Mouse (Mus musculus): ENCODE data around the gene Arhgef3. TPM values are rescaled to one million over a fixed set of nuclear protein-coding genes. Genes with fewer than 3 reads are reported as not detected.

Arhgef3 gene
- polyA plus RNA-seq, 2 experiments, result 2.6 to 5.4 TPM

GRCm38 (mm10) chr14:27347666-27348065, 233.0 kb downstream of the Arhgef3 start:
- Histone ChIP-seq H3K36me3 (replicated peaks; ENCODE audit: control insufficient read depth, insufficient read depth, low read depth) (no peaks in the 10 kb centered on the region), H3K4me3 (ENCODE audit: insufficient read depth in 1 of 2, low read depth in 2 of 2, low read length in 2 of 2) (no peak overlapping the region), H3K9ac (replicated peaks) (no peak overlapping the region), H3K4me2 (ENCODE audit: low read depth) (no peak overlapping the region), H3K4me1 (replicated peaks; ENCODE audit: control insufficient read depth in 2 of 2, insufficient read depth in 2 of 2, low read length in 1 of 2) (peaks cover 18 to 37% of the 10 kb centered on the region in 2 experiments), H3K27ac (no peak overlapping the region), H3K9me3 (ENCODE audit: control insufficient read depth, low read length) (no peaks in the 10 kb centered on the region), H3K27me3 (ENCODE audit: control insufficient read depth, insufficient read depth, low read length) (no peaks in the 10 kb centered on the region)
- ATAC-seq (ENCODE audit: insufficient read depth) (no peak), DNase-seq (ENCODE audit: low read depth in 3 of 3, low spot score in 3 of 3) (no peak)
- TF ChIP-seq EP300 (IDR thresholded peaks at IDR 0.05; ENCODE audit: low read depth) (no peak), CTCF (IDR thresholded peaks at IDR 0.05; ENCODE audit: low read depth) (no peak)
- 54% methylated on average over 5 of the region's 5 CpGs for WGBS (ENCODE audit: insufficient replicate concordance)

- no peak overlapping the region for H3K4me3 ChIP-seq (ENCODE audit: insufficient read depth in 1 of 2, low read depth in 2 of 2, low read length in 2 of 2)
- 58% methylated on average over 2 of the region's 2 CpGs for WGBS (ENCODE audit: insufficient replicate concordance)
- DNase-seq (ENCODE audit: low read depth in 3 of 3, low spot score in 3 of 3), result no peak
- H3K4me1 ChIP-seq (replicated peaks; ENCODE audit: control insufficient read depth in 2 of 2, insufficient read depth in 2 of 2, low read length in 1 of 2), result peaks cover 18 to 37% of the 10 kb centered on the region in 2 experiments
- no peak overlapping the region for H3K4me2 ChIP-seq (ENCODE audit: low read depth)
- H3K36me3 ChIP-seq (replicated peaks; ENCODE audit: control insufficient read depth, insufficient read depth, low read depth), result no peaks in the 10 kb centered on the region
- no peak overlapping the region for H3K27ac ChIP-seq
- no peaks in the 10 kb centered on the region for H3K9me3 ChIP-seq (ENCODE audit: control insufficient read depth, low read length)
- TF ChIP-seq CTCF (IDR thresholded peaks at IDR 0.05; ENCODE audit: low read depth) (no peak), EP300 (IDR thresholded peaks at IDR 0.05; ENCODE audit: low read depth) (no peak)
- H3K27me3 ChIP-seq (ENCODE audit: control insufficient read depth, insufficient read depth, low read length), result no peaks in the 10 kb centered on the region
- no peak for ATAC-seq (ENCODE audit: insufficient read depth)
- H3K9ac ChIP-seq (replicated peaks), result no peak overlapping the region
Measured at GRCm38 (mm10) chr14:27348088-27348487, 233.4 kb downstream of the Arhgef3 start.

GRCm38 (mm10) chr14:27348656-27349055, 234.0 kb downstream of the Arhgef3 start:
- no peak for TF ChIP-seq EP300 (IDR thresholded peaks at IDR 0.05; ENCODE audit: low read depth)
- TF ChIP-seq CTCF (IDR thresholded peaks at IDR 0.05; ENCODE audit: low read depth), result no peak
- H3K36me3 ChIP-seq (replicated peaks; ENCODE audit: control insufficient read depth, insufficient read depth, low read depth), result no peaks in the 10 kb centered on the region
- no peak overlapping the region for H3K4me3 ChIP-seq (ENCODE audit: insufficient read depth in 1 of 2, low read depth in 2 of 2, low read length in 2 of 2)
- no peak for ATAC-seq (ENCODE audit: insufficient read depth)
- no peaks in the 10 kb centered on the region for H3K9me3 ChIP-seq (ENCODE audit: control insufficient read depth, low read length)
- H3K4me1 ChIP-seq (replicated peaks; ENCODE audit: control insufficient read depth in 2 of 2, insufficient read depth in 2 of 2, low read length in 1 of 2), result peaks cover 18 to 37% of the 10 kb centered on the region in 2 experiments
- H3K27me3 ChIP-seq (ENCODE audit: control insufficient read depth, insufficient read depth, low read length), result no peaks in the 10 kb centered on the region
- DNase-seq (ENCODE audit: low read depth in 3 of 3, low spot score in 3 of 3), result no peak
- no peak overlapping the region for H3K27ac ChIP-seq
- H3K9ac ChIP-seq (replicated peaks), result no peak overlapping the region
- 75% methylated on average over 4 of the region's 4 CpGs for WGBS (ENCODE audit: insufficient replicate concordance)
- no peak overlapping the region for H3K4me2 ChIP-seq (ENCODE audit: low read depth)

GRCm38 (mm10) chr14:27349120-27349519, 234.4 kb downstream of the Arhgef3 start:
- peaks cover 18 to 37% of the 10 kb centered on the region in 2 experiments for H3K4me1 ChIP-seq (replicated peaks; ENCODE audit: control insufficient read depth in 2 of 2, insufficient read depth in 2 of 2, low read length in 1 of 2)
- H3K9me3 ChIP-seq (ENCODE audit: control insufficient read depth, low read length), result no peaks in the 10 kb centered on the region
- WGBS (ENCODE audit: insufficient replicate concordance), result 80% methylated on average over 3 of the region's 3 CpGs
- no peak overlapping the region for H3K4me2 ChIP-seq (ENCODE audit: low read depth)
- H3K4me3 ChIP-seq (ENCODE audit: insufficient read depth in 1 of 2, low read depth in 2 of 2, low read length in 2 of 2), result no peak overlapping the region
- no peak overlapping the region for H3K9ac ChIP-seq (replicated peaks)
- ATAC-seq (ENCODE audit: insufficient read depth) (no peak), DNase-seq (ENCODE audit: low read depth in 3 of 3, low spot score in 3 of 3) (no peak)
- no peak overlapping the region for H3K27ac ChIP-seq
- H3K36me3 ChIP-seq (replicated peaks; ENCODE audit: control insufficient read depth, insufficient read depth, low read depth), result no peaks in the 10 kb centered on the region
- no peaks in the 10 kb centered on the region for H3K27me3 ChIP-seq (ENCODE audit: control insufficient read depth, insufficient read depth, low read length)
- no peak for TF ChIP-seq CTCF (IDR thresholded peaks at IDR 0.05; ENCODE audit: low read depth)
- no peak for TF ChIP-seq EP300 (IDR thresholded peaks at IDR 0.05; ENCODE audit: low read depth)

GRCm38 (mm10) chr14:27349828-27350729, 235.4 kb downstream of the Arhgef3 start:
- Histone ChIP-seq H3K27me3 (ENCODE audit: control insufficient read depth, insufficient read depth, low read length) (no peaks in the 10 kb centered on the region), H3K9ac (replicated peaks) (no peak overlapping the region), H3K4me1 (replicated peaks; ENCODE audit: control insufficient read depth in 2 of 2, insufficient read depth in 2 of 2, low read length in 1 of 2) (peaks cover 18 to 32% of the 10 kb centered on the region in 2 experiments), H3K27ac (no peak overlapping the region), H3K36me3 (replicated peaks; ENCODE audit: control insufficient read depth, insufficient read depth, low read depth) (no peaks in the 10 kb centered on the region), H3K4me2 (ENCODE audit: low read depth) (peak overlapping the region; percentile 6; the same call in 1 of the 2 replicates), H3K9me3 (ENCODE audit: control insufficient read depth, low read length) (no peaks in the 10 kb centered on the region), H3K4me3 (ENCODE audit: insufficient read depth in 1 of 2, low read depth in 2 of 2, low read length in 2 of 2) (no peak overlapping the region)
- no peak for TF ChIP-seq CTCF (IDR thresholded peaks at IDR 0.05; ENCODE audit: low read depth)
- peak; percentile 85 for TF ChIP-seq EP300 (IDR thresholded peaks at IDR 0.05; ENCODE audit: low read depth)
- ATAC-seq (ENCODE audit: insufficient read depth) (peak; percentile 83), DNase-seq (ENCODE audit: low read depth in 3 of 3, low spot score in 3 of 3) (peak; percentile 42 to 56 (median 46))
- 37% methylated on average over 17 of the region's 17 CpGs for whole genome bisulfite sequencing (ENCODE audit: insufficient replicate concordance)
